Mouse (Mus musculus): ENCODE measurements around the gene Plekha5.

The Plekha5 gene

DNA sequence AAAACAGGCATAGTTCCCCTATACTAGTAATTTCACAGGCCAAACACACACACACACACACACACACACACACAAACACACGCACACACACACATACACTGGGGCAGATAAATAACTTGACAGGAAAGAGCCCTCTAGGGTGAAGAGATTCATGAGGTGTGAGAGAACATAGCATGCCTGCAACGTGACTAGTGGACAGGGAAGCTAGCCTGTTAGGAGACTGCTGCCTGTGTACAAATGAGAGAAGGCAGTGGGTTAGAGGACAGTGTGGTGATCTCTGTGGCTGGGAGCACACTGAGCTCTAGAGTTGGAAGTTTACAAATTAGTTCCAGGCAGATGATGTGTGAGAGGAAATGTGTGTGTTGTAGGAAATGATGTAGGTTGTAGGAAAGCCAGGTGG lies 53.1 kb downstream of the Plekha5 start:
- ChIA-PET POLR2A (no interaction called here), CTCF (interaction anchor here in 3 of 4 experiments (0.6 to 1.3 kb wide), 6 partner anchors 9 to 476 kb away, joined by 3 to 6 read pairs (median 3); no protein-coding TSS in a partner anchor)

DNA sequence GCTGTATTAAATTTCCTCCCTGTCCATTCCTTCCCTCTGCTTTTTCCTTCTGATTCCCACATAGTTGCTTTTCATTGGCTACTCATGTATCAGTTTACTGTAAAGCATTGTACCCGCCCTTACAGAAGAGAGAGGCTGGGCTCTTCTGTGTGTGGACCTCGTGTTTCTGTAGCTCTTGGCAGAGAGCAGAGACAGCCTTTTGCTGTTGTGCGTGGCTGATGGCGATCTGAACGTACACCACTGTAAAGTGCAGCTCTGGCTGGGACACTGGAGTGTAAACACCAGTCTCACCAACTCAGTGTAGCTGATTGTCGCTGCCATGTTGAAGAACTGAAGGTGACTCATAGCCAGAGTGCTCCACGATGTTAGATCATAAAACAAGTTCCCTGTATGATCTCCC lies 54.2 kb downstream of the Plekha5 start:
- POLR2A ChIA-PET = no interaction called here
- CTCF ChIA-PET = interaction anchor here in 1 of 4 experiments (1.5 kb wide), 1 partner anchor 39 kb away, joined by 4 read pairs; no protein-coding TSS in a partner anchor

GRCm38 (mm10) chr6:140478943-140479342 lies 55.1 kb downstream of the Plekha5 start:
- ChIA-PET CTCF (interaction anchor here in 1 of 4 experiments (1.5 kb wide), 1 partner anchor 38 kb away, joined by 4 read pairs; no protein-coding TSS in a partner anchor), POLR2A (no interaction called here)

DNA sequence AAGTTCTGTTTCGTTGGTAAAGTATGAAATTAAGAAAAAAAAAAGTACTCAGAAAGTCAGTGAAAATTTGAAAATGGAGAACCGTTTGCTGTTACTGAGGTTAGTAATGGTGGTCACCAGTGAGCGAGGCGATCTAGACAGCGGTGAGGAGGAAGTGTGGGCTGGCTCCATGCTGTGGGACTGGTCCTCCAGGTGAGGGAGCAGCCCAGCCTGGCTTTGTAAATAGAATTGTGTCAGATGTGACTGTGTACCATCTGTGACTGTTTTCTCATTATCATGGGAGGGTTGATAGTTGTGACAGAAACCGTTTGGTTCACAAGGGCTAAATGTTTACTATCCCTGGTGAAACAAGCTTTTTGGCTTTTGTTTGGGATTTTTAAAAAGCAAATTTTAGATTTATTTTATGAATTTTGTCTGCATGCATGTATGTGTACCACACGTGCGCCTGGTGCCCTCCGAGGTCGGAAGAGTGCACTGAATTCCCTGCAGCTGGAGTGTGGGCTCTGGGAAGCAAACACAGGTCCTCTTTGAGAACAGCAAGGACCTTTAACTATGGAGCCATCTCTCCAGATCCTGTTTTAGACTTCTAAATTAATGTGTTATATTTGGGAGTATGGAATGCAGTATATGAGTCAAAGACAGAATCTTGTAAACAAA lies 56.7 kb downstream of the Plekha5 start:
- POLR2A ChIA-PET = no interaction called here
- CTCF ChIA-PET = no interaction called here

DNA sequence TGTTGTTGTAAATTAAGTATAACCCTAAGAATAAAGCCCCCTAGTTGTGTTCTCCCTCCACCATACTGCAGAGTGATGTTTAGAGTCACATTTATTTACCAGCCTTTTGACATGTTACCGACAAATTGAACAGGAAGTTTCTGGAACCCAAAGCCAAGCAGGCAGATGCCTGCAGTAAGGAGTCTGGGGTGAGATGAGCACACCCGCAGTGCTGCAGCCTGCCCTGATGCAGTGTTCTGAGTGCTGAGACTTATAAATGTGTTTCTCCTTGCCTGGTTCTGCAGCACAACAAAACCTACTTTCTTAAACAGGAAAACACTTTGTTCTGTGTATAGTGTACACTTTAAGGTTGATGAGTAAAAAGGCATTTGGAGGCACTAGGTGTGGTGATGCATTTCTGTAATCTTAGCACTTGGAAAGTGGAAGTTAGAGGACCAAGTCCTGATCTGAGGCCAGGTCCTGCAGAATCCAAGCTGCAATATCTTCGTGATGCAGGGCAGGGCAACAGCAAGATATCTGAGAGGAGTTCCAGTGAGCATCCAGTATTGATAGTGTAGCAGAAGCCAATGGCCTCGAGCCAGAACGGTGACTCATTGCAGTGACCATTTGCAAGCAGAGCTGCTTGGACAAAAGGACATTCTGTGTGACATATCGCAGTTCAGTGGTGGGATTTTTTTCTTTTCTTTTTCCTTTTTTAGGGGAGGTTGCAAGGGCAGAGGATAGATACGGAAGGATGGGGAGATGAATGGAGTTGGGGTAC lies 58.0 kb downstream of the Plekha5 start:
- CTCF ChIA-PET = interaction anchor here in 1 of 4 experiments (0.8 kb wide), 1 partner anchor 38 kb away, joined by 3 read pairs; no protein-coding TSS in a partner anchor
- POLR2A ChIA-PET = interaction anchor here in 1 of 4 experiments (0.5 to 0.9 kb wide), 4 partner anchors 13 to 141 kb away, joined by 3 to 4 read pairs (median 3); partner anchors contain the start of gene Aebp2

DNA sequence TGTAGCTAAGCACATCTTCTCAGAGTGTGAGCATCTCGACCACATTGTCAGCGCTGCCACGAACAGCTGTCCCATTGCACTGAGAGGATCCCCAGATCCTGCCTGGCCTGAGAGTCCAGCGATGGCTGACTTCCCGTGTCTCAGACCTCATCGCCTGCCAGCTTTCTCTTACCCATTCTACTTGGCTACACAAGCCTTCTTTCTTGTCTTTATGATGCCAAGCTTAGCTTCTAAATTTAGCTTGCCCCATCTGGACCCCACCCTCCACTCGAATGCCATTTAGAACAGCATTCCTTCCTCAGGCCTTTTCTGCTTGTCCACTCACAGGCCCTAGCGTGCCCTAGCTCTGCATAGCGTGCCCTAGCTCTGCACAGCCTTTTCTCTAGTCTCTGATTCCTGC lies 60.3 kb downstream of the Plekha5 start:
- POLR2A ChIA-PET = interaction anchor here in 3 of 4 experiments (0.9 to 1.6 kb wide), 9 partner anchors 12 to 182 kb away, joined by 3 to 6 read pairs (median 3); no protein-coding TSS in a partner anchor

GRCm38 (mm10) chr6:140485636-140486035 lies 61.8 kb downstream of the Plekha5 start:
- POLR2A ChIA-PET = interaction anchor here in 1 of 4 experiments (0.9 kb wide), 1 partner anchor 16 kb away, joined by 3 read pairs; no protein-coding TSS in a partner anchor
- CTCF ChIA-PET = interaction anchor here in 2 of 4 experiments (1.0 to 2.8 kb wide), 3 partner anchors 31 to 227 kb away, joined by 3 to 7 read pairs (median 5); no protein-coding TSS in a partner anchor

More for the DNA sequence above, 60.3 kb downstream of the Plekha5 start:
- CTCF ChIA-PET = interaction anchor here in 3 of 4 experiments (0.6 to 2.8 kb wide), 7 partner anchors 9 to 229 kb away, joined by 3 to 7 read pairs (median 5); no protein-coding TSS in a partner anchor

- POLR2A ChIA-PET = interaction anchor here in 2 of 4 experiments (0.9 to 1.0 kb wide), 2 partner anchors 11 to 15 kb away, joined by 3 read pairs; no protein-coding TSS in a partner anchor
- CTCF ChIA-PET = no interaction called here
Measured at GRCm38 (mm10) chr6:140486685-140487084, 62.8 kb downstream of the Plekha5 start.

GRCm38 (mm10) chr6:140487489-140487888 lies 63.6 kb downstream of the Plekha5 start:
- ChIA-PET CTCF (no interaction called here), POLR2A (interaction anchor here in 2 of 4 experiments (1.0 to 1.5 kb wide), 3 partner anchors 11 to 179 kb away, joined by 3 read pairs; no protein-coding TSS in a partner anchor)

DNA sequence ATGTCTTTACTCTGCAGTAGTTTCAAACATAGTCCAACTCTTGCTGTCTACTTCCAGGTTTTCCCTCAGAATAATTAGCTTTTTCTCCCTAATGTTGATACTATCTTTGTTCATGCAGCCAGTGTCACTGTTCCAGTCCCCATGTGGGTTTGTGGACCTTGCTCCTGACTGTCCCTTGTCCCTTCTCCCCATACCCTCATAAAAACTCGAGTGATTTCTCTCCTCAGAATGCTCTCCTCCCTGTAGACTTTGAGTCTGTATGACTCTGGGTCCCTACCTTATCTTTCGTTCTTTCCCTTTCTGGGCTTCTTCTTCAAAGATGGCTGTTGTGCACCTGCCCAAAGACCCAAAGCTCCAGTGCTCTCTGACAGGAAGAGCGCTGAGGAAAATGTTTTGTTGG lies 64.8 kb downstream of the Plekha5 start:
- CTCF ChIA-PET = no interaction called here
- POLR2A ChIA-PET = interaction anchor here in 1 of 4 experiments (1.4 to 1.5 kb wide), 2 partner anchors 16 to 177 kb away, joined by 3 read pairs; no protein-coding TSS in a partner anchor

DNA sequence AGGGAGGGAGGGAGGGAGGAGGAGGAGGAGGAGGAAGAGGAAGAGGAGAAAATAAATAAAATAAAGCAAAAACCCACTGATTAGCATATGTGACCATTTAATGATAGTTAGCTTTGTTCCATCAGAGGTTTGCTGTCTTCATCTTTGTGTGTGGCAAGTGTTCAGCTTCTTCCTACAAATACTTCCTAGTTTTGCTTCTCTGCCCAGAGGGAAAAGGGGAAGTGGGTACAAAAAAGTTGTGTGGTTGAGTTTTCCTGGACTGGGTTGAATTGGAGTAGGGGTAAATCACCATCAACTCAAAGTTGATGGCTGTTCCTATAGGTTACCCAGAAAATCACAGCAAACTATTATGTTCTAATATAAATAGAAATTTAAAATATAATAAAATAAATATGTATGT lies 65.7 kb downstream of the Plekha5 start:
- CTCF ChIA-PET = no interaction called here
- POLR2A ChIA-PET = no interaction called here

- ChIA-PET POLR2A (interaction anchor here in 1 of 4 experiments (0.6 to 1.1 kb wide), 2 partner anchors 9 to 37 kb away, joined by 3 read pairs; no protein-coding TSS in a partner anchor), CTCF (no interaction called here)
Measured at GRCm38 (mm10) chr6:140490220-140490619, 66.4 kb downstream of the Plekha5 start.

DNA sequence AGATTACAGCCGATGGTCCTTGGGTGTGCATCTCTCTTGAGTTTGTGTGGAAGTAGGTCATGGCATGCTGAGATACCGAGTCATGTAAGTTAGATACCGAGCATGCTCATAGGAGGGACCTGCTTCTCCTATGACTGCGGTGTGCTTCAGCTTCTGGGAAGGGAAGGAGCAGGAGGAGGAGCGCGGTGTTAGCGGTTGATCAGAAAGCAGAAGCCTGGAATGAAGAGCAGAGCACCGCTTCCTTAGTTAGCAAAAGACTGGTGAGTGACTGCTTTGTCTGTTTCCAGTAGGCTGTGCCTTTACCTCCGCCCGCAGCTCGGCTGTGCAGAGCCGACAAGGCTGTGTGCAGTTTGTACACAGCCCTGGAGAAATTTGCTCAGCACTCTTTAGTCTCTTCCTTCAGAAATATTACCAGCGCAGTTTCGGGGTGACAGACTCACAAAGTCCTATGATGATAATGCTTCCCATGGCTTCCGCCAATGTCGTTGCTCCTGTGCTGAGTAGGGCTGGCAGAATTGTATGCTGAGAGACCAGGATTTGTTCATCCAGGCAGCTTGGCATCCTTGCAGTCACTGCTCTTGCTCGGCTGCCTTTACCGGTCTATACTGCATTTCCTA lies 67.2 kb downstream of the Plekha5 start:
- ChIA-PET CTCF (interaction anchor here (0.5 to 1.4 kb wide), 4 partner anchors 26 to 506 kb away, joined by 3 to 6 read pairs (median 3); no protein-coding TSS in a partner anchor), POLR2A (interaction anchor here in 1 of 4 experiments (0.6 to 1.3 kb wide), 4 partner anchors 8 to 156 kb away, joined by 3 read pairs; no protein-coding TSS in a partner anchor)

DNA sequence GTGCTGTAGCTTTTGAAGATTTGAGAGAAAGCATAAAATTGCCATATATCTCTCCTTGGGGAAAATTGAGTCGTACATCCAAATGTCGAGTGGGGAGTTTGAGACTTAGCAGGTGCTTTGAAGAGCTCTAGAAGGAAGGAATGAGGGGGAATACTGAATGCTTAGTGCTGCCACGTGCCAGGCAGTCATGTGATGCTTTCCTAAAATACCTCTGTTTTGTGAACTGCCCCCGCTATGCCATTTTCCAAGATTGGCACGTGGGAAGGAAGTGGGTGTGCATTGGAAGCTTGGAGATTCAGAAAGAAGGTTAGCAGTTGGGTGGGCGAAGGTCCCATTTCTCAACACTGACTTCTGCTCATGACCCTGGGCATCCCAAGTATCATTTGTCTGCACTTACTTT lies 68.2 kb downstream of the Plekha5 start:
- CTCF ChIA-PET = interaction anchor here in 2 of 4 experiments (0.7 to 1.4 kb wide), 4 partner anchors 8 to 25 kb away, joined by 3 to 4 read pairs (median 3); no protein-coding TSS in a partner anchor
- POLR2A ChIA-PET = interaction anchor here in 3 of 4 experiments (0.7 to 1.5 kb wide), 5 partner anchors 15 to 111 kb away, joined by 3 read pairs; no protein-coding TSS in a partner anchor

GRCm38 (mm10) chr6:140498074-140498473 lies 74.2 kb downstream of the Plekha5 start:
- ChIA-PET CTCF (interaction anchor here in 2 of 4 experiments (1.5 to 2.5 kb wide), 2 partner anchors 26 to 215 kb away, joined by 3 to 9 read pairs; no protein-coding TSS in a partner anchor), POLR2A (interaction anchor here in 2 of 4 experiments (0.8 to 1.2 kb wide), 2 partner anchors 11 to 37 kb away, joined by 3 read pairs; no protein-coding TSS in a partner anchor)

- CTCF ChIA-PET = interaction anchor here in 1 of 4 experiments (2.1 kb wide), 1 partner anchor 15 kb away, joined by 5 read pairs; no protein-coding TSS in a partner anchor
Measured at GRCm38 (mm10) chr6:140498958-140499357, 75.1 kb downstream of the Plekha5 start.

DNA sequence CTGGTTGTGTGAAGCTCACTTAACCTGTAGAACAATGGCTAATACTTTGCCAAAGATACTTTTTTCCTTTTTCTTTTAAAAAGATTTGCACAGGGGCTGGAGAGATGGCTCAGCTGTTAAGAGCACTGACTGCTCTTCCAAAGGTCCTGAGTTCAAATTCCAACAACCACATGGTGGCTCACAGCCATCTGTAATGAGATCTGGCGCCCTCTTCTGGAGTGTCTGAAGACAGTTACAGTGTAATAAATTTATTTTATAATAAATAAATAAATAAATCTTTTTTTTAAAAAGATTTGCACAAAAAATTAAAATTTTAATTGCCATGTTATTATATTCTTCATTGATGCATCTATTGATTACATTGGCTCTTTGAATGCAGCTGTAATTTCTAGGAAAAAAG lies 77.0 kb downstream of the Plekha5 start:
- ChIA-PET CTCF (interaction anchor here in 1 of 4 experiments (1.1 to 2.1 kb wide), 3 partner anchors 9 to 240 kb away, joined by 3 to 5 read pairs (median 4); no protein-coding TSS in a partner anchor), POLR2A (interaction anchor here in 2 of 4 experiments (1.0 to 1.5 kb wide), 2 partner anchors 9 to 38 kb away, joined by 3 to 6 read pairs; no protein-coding TSS in a partner anchor)

More at GRCm38 (mm10) chr6:140498958-140499357, 75.1 kb downstream of the Plekha5 start:
- POLR2A ChIA-PET = interaction anchor here in 2 of 4 experiments (0.7 to 1.2 kb wide), 2 partner anchors 13 to 15 kb away, joined by 3 read pairs; no protein-coding TSS in a partner anchor

DNA sequence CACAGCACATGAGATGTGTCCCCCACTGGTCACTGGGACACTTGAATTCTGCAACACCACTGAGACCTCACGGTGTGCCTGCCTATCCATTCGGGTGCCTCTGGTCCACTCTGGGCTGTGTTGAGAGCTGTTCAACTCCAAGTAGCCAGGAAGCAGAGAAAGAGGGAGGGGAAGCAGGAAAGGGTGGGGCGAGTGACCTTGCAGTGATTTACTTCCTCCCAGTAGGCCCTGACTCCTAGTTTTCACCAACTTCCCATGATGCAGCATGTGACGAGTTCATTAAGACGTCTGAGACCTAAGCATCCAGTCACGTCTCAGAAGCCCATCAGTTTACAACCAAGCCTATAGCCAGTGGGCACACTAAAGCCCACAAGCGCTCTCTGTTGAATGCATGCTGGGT lies 78.0 kb downstream of the Plekha5 start:
- CTCF ChIA-PET = interaction anchor here in 3 of 4 experiments (0.8 to 1.4 kb wide), 5 partner anchors 10 to 26 kb away, joined by 3 to 5 read pairs (median 3); no protein-coding TSS in a partner anchor
- POLR2A ChIA-PET = interaction anchor here in 3 of 4 experiments (0.6 to 1.7 kb wide), 8 partner anchors 15 to 266 kb away, joined by 3 to 7 read pairs (median 4); no protein-coding TSS in a partner anchor
